Mouse (Mus musculus) spleen, adult 2 months (tissue): ENCODE results near the gene Rnf186.

Source experiments
- CTCF ChIP-seq: fragments of 200-500 bp; IDR thresholded peaks from 2 replicates; pipeline ENCODE4 v1.5.1; 2011; ENCODE audit warnings: mild to moderate bottlenecking, inconsistent platforms; ENCODE audit not compliant: insufficient read depth, insufficient read length, insufficient replicate concordance; ENCODE audit errors: extremely low read depth
- POLR2A ChIP-seq: fragments of 200-500 bp; IDR thresholded peaks from 2 replicates; pipeline ENCODE4 v1.6.1; 2011; ENCODE audit warnings: low read depth, low read length, inconsistent platforms

DNA sequence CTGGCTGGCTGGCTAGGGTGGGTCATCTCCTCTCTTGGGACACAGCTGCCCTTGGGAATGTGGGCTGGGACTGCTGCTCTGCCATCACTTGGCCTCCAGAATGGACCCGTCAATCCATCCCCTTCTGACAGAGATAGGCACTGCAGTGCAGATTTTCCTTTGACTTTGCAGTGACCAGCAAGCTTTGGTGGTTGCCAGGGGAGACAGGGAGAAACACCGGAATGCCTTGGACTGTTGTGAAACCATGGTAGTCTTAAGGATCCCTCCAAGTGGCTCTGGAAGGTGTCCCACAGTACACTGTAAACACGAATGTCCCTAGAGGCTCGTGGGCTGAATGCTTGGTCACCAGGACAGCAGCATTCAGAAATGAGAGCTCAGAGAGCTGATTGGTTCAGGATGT is 27.4 kb upstream of the Rnf186 start:
- TF ChIP-seq POLR2A = no peak
- no peak for TF ChIP-seq CTCF
